Mouse (Mus musculus) mouse embryonic stem cell (cell line): Measurements from ENCODE around the gene Exph5.

ENCODE experiments used
- in situ Hi-C, 2 experiments: fragments of 300-500 bp; cut with MboI; formaldehyde crosslinking; loops; 1 replicate in 1 of 2; 3 replicates in 1 of 2; pipeline ENCODE4 v1.14.3; 2019 to 2020; ENCODE audit warnings: low sequenced_read_pairs in 2 of 2, low pct_unique_long_range_greater_than_20kb in 1 of 2, mixed read lengths in 1 of 2; ENCODE audit not compliant: unreplicated experiment in 1 of 2

Exph5 gene

GRCm38 (mm10) chr9:53301269-53301720 lies at the start of gene Exph5:
TSS of gene Exph5 (plus strand) at chr9:53301670.
- in situ Hi-C loops: no loop called here

DNA sequence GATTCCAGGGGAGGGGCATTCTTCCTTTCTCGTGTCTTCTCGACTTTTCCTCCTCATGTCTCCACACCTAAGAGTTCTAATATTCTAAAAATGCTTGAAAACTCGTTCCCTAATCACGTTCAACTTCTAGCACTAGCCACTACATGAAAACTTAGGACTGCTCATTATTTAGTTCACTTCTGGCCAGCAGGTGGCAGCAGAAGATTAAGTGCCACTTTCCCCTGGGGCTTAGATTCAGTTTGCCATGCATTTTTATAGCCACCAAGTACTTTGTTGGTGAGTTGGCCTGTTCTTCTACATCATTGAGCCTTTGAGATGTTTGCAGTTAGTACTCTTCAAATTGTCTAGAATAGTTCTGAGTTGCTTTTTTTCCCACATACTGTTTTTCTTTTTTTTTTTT lies 47.1 kb upstream of the Exph5 start:
- in situ Hi-C loops: loop anchor here in 1 of 2 experiments (5.0 kb wide), 1 partner anchor 143 kb away; no protein-coding TSS in a partner anchor

GRCm38 (mm10) chr9:53256690-53257305 lies 44.7 kb upstream of the Exph5 start:
- in situ Hi-C loops: loop anchor here in 1 of 2 experiments (5.0 kb wide), 1 partner anchor 131 kb away; no protein-coding TSS in a partner anchor

- in situ Hi-C loops: loop anchor here in 1 of 2 experiments (5.0 kb wide), 1 partner anchor 130 kb away; no protein-coding TSS in a partner anchor
These were observed 43.7 kb upstream of the Exph5 start for GRCm38 (mm10) chr9:53257772-53258171.

GRCm38 (mm10) chr9:53258199-53258598 lies 43.3 kb upstream of the Exph5 start:
- in situ Hi-C loops: loop anchor here in 1 of 2 experiments (5.0 kb wide), 1 partner anchor 129 kb away; no protein-coding TSS in a partner anchor

DNA sequence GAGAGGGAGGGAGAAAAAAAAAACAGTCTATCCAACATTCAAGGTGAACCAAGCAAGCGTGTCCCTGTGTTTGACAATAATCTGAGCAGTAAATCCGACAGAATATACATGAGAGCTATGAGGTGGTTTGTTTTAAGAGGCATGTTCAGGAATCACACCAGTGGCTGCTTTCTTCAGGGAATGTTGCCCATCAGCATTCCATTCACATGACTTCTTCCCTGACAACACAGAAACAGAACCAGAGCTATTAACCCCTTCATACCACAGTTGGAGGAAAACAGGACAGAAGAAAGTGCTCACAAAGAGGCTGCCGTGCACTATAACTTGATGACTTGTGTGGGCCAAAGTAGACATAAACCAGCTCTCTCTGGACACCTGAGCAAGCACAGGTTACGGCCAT lies 37.1 kb upstream of the Exph5 start:
- in situ Hi-C loops: no loop called here

DNA sequence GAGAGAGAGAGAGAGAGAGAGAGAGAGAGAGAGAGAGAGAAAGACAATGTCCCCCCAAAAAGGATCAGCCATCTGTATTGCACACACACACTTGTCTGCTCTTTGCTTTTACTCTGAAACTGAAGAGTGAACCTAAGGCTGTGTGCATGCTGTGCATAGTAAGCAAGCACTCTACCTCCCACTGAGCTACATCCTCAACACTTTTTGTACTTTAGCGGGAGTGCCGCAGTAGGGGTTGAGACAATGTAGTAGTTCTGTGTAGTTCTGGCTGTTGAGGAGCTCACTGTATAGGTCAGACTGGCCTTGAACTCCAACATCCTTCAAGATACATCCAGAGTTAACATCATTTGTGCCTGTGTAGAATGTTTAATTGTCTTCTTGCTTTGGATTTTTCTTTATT lies 35.9 kb upstream of the Exph5 start:
- in situ Hi-C loops: no loop called here

DNA sequence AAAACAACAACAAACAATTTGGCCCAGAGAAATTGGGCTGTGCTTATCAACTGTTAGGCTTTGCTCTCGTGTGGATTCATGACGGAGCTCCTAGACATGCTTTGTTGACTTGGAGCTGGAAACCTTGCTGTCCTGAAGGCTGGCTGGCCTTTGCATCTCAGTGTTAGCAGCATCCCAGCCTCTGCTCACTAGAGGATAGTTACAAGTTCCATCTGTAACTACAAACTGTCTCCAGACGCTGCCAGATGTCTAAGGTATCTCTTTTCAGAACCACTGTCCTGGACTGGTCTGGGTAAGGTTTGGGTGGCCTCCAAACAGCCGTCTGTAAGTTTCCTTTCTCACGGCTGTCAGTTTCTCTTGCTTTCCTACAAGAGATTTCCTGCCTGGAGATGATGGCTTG lies 33.4 kb upstream of the Exph5 start:
- in situ Hi-C loops: no loop called here

GRCm38 (mm10) chr9:53268731-53269465 lies 32.6 kb upstream of the Exph5 start:
- in situ Hi-C loops: no loop called here

DNA sequence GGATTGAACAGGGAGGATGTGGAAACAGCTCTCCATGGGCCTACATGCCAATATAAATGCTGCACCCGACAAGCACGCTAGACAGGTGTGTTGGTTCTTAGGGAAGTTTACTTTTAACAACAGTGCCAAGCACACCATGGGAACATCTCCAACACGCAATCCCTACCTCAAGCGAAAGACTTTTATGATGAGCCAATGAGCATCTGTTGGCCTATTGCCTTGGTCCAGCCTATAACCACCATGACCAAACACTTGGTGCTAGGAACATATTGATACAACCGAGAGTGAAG lies 32.1 kb upstream of the Exph5 start:
- in situ Hi-C loops: no loop called here

DNA sequence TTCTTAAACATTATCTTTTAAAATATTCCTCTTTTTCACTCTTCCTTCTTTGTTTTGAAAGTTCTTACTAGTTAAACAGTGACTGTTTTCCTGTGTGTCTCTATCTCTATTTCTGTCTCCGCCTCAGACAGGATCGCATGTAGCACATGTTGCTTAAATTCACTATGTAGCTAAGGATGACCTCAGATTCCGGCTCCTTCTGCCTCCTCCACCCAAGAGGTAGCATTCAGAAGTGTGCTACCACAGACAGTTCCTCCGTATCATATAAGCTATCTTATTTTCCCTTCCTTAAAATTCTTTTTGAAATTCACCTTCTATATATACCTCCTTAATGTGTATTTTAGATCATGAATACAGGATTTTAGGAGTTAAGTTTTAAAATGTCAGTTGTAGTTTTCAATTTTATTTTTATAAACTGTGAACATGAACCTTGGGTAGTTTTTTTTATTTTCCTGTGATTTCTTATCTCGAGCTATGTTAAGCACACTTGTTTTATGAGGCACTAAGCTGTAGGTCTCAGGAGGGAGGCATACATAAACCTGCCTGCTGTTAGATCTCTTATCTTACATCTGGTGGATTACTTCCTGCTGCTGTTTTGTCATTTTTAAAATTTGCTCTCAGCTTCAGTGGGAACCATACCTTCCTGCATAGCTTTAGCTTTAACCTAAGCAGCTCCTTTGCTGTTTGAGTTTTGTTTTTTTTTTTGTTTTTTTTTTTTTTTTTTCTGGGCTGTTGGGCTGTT lies 30.0 kb upstream of the Exph5 start:
- in situ Hi-C loops: no loop called here

- in situ Hi-C loops: no loop called here
These were observed 29.3 kb upstream of the Exph5 start for GRCm38 (mm10) chr9:53272207-53272606.

- in situ Hi-C loops: no loop called here
These were observed 28.8 kb upstream of the Exph5 start for GRCm38 (mm10) chr9:53272714-53273113.

GRCm38 (mm10) chr9:53276381-53276780 lies 25.1 kb upstream of the Exph5 start:
- in situ Hi-C loops: no loop called here

GRCm38 (mm10) chr9:53278997-53279396 lies 22.5 kb upstream of the Exph5 start:
- in situ Hi-C loops: no loop called here

GRCm38 (mm10) chr9:53286793-53287192 lies 14.7 kb upstream of the Exph5 start:
- in situ Hi-C loops: no loop called here

DNA sequence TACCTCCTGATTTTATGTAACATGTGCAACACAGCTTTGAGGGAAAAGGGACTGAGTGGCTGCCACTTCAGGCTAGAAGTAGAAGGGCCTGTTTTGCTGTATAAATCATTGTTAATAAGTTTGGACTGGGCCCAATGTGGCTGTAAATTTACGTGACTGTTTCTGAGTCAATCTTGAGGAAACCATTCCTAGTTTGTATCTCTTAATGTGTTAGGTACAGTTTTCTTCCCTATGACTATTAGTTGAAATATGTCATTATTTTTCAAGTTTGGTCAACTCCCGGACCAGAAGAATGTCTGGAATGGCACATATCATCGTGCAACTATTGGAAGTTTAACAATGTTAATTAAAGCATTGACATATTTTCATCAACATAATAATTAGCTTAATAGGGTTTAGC lies 11.5 kb upstream of the Exph5 start:
- in situ Hi-C loops: no loop called here

- in situ Hi-C loops: no loop called here
These were observed 8.6 kb upstream of the Exph5 start for GRCm38 (mm10) chr9:53292833-53293232.

GRCm38 (mm10) chr9:53301801-53302311 lies 386 bp downstream of the Exph5 start:
- in situ Hi-C loops: no loop called here
